Mouse (Mus musculus): ENCODE measurements at regions not wholly inside any gene's neighbourhood (a gene's known extent, or its start where the extent isn't known, plus 50 kb on each side); places are given as distances from the start of the nearest gene placed in this dataset.

DNA sequence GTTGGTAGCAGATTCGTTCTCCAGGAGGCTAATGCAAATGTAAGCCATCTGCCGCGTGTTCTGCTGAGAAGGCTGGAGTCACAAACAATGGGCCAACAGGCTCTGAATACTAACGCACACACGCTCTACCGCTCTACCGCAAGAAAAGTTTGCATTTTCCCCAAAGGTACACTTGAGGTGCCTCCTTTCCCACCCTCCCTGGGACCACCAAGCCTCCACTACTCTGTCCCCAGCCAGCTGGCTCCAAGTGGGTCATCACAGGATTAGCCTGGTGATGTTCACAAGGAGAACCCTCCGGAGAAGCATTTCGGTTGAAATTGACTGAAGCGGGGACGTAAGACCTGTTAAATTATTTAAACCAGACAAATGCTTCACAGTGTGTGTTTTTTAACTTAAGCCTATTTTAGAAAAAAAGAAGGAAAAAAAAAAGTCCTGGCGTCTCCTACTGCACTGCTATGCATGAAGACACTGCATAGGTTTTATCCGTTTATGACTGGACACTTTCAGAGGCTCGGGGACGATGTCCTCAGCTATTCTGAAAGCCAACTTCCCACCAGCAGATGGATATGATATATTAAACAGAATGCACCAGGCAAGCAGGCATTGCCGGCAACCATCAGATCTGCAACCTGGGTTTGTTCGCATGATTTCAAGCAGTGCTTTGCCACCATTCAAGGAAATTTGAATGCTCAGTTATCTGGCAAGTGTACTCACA, 187.8 kb downstream of the Rwdd3 start:
- ATAC-seq (ENCODE audit: extremely low read depth, insufficient number of reproducible peaks, low FRiP score, poor library complexity, severe bottlenecking) (no peak), DNase-seq (ENCODE audit: low spot score) (no peak)
- no peaks in the 10 kb centered on the region for H3K4me1 ChIP-seq (ENCODE audit: insufficient read depth, low read depth, low read length)
- H3K4me3 ChIP-seq (ENCODE audit: low read depth, low read length): no peak overlapping the region
- TF ChIP-seq TAL1 (conservative IDR thresholded peaks at IDR 0.05; ENCODE audit: low read depth, low read length) (no peak), POLR2AphosphoS5 (IDR thresholded peaks at IDR 0.05; ENCODE audit: insufficient replicate concordance, low read depth, low read length) (no peak), CTCF (IDR thresholded peaks at IDR 0.05; ENCODE audit: low read depth, low read length) (no peak), GATA1 (IDR thresholded peaks at IDR 0.05; ENCODE audit: borderline replicate concordance, low read length) (no peak), GATA2 (IDR thresholded peaks at IDR 0.05; ENCODE audit: borderline replicate concordance, low read depth, low read length) (no peak)
- no peaks in the 10 kb centered on the region for H3K27me3 ChIP-seq (ENCODE audit: insufficient read depth, low read length)
- H3K9me3 ChIP-seq (replicated peaks): peaks cover 7% of the 10 kb centered on the region; the same call in 1 of the 2 replicates
- no peaks in the 10 kb centered on the region for H3K36me3 ChIP-seq (replicated peaks)

DNA sequence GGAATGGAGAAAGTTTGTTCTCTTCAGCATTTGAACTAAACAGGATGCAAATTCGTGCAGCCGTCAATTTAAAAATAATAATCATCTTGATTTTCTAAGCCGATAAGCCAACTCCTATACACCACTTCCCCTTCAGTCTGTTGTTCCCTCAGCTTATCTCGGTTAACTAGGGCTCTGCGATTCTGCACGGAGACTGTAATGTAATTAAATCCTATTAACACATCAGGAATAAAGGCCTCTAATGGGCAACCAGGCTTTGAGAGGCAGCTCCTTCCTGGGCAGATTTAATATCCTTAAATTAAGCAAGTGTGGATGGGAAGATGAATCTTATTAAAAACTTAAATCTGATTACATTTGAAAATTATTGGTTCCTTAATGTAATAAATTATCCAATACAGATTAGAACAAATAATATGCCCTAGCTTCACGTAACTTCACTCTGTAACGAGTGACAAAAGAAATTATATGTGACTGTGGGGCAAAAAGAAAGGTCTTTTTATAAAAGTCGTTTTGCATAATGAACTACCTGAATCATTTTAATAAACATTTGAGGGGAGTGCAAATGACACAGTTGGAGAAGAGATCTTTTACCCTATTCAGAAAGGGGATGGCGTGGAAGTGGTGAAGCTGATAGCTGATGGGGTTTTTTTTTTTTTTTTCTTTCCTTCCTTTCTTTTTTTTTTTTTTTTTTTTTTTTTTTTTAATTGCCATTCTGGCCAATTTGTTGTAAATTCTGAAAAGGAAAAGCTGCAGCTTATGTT, 188.5 kb downstream of the Rwdd3 start:
- DNase-seq (ENCODE audit: low spot score) (no peak), ATAC-seq (ENCODE audit: extremely low read depth, insufficient number of reproducible peaks, low FRiP score, poor library complexity, severe bottlenecking) (no peak)
- Histone ChIP-seq H3K9me3 (replicated peaks) (peaks cover 7% of the 10 kb centered on the region; the same call in 1 of the 2 replicates), H3K4me1 (ENCODE audit: insufficient read depth, low read depth, low read length) (no peaks in the 10 kb centered on the region), H3K27me3 (ENCODE audit: insufficient read depth, low read length) (no peaks in the 10 kb centered on the region), H3K36me3 (replicated peaks) (no peaks in the 10 kb centered on the region), H3K4me3 (ENCODE audit: low read depth, low read length) (no peak overlapping the region)
- TF ChIP-seq POLR2AphosphoS5 (IDR thresholded peaks at IDR 0.05; ENCODE audit: insufficient replicate concordance, low read depth, low read length) (no peak), TAL1 (conservative IDR thresholded peaks at IDR 0.05; ENCODE audit: low read depth, low read length) (no peak), GATA2 (IDR thresholded peaks at IDR 0.05; ENCODE audit: borderline replicate concordance, low read depth, low read length) (no peak), CTCF (IDR thresholded peaks at IDR 0.05; ENCODE audit: low read depth, low read length) (no peak), GATA1 (IDR thresholded peaks at IDR 0.05; ENCODE audit: borderline replicate concordance, low read length) (no peak)

DNA sequence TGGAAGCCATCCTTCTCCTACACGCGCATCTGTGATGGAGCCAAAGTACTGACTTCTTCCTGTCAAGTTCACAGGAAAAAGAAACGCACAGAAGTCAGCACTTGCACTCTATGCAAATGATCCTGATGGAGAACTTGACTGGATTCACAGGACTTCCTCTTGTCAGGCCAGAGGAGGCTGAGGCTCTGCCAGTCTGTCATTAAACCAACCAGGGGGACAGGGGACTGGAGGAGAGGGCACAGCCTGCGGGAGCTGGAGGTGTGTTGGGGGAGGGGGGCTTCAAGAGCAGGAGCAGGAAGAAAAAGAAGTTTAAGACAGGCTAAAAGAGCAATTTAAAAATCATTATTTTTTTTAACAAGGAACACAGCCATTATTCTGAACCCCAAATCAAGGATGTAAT, 189.3 kb downstream of the Rwdd3 start:
- no peak for ATAC-seq (ENCODE audit: extremely low read depth, insufficient number of reproducible peaks, low FRiP score, poor library complexity, severe bottlenecking)
- TF ChIP-seq GATA1 (IDR thresholded peaks at IDR 0.05; ENCODE audit: borderline replicate concordance, low read length): no peak
- no peak for TF ChIP-seq CTCF (IDR thresholded peaks at IDR 0.05; ENCODE audit: low read depth, low read length)
- TF ChIP-seq TAL1 (conservative IDR thresholded peaks at IDR 0.05; ENCODE audit: low read depth, low read length): no peak

DNA sequence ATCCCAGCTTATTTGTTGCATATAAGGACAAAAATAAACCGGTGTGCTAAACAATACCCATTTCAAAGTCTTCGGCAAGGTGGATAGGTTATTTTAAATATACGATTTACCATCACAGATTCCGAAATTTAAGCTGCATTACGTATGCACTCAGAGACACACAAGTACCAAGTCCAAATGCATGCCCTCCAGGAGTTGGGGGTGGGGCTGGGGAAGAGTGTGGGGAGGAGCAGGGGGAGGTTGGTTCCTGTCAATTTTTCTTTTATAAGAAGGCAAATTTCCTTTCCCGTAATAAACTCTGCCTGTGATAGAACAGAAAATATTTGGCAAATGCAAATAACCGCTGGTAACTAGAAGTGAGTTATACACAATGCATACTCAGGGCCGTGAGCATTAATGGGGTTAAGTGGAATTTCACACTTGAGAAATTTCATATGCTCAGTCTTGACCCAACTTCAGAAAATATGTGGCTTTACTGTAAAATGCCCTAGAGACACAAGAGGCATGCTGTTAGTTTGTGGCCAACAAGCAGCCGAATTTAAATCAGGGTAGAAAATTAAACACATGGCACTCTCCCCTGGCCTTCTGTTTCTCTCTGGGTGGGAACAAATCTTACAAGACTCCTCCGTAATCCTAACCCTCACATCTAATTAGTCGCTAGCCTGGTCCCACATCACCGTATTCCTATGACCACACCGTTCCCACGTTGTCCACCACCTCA, 200.6 kb downstream of the Rwdd3 start:
- no peak for DNase-seq (ENCODE audit: low spot score)
- H3K4me3 ChIP-seq (ENCODE audit: low read depth, low read length): no peak overlapping the region
- ATAC-seq (ENCODE audit: extremely low read depth, insufficient number of reproducible peaks, low FRiP score, poor library complexity, severe bottlenecking): no peak
- no peaks in the 10 kb centered on the region for H3K27me3 ChIP-seq (ENCODE audit: insufficient read depth, low read length)
- no peaks in the 10 kb centered on the region for H3K9me3 ChIP-seq (replicated peaks)
- TF ChIP-seq CTCF (IDR thresholded peaks at IDR 0.05; ENCODE audit: low read depth, low read length) (no peak), POLR2AphosphoS5 (IDR thresholded peaks at IDR 0.05; ENCODE audit: insufficient replicate concordance, low read depth, low read length) (no peak), GATA1 (IDR thresholded peaks at IDR 0.05; ENCODE audit: borderline replicate concordance, low read length) (no peak), GATA2 (IDR thresholded peaks at IDR 0.05; ENCODE audit: borderline replicate concordance, low read depth, low read length) (no peak), TAL1 (conservative IDR thresholded peaks at IDR 0.05; ENCODE audit: low read depth, low read length) (no peak)
- no peaks in the 10 kb centered on the region for H3K4me1 ChIP-seq (ENCODE audit: insufficient read depth, low read depth, low read length)
- no peaks in the 10 kb centered on the region for H3K36me3 ChIP-seq (replicated peaks)

More for the DNA sequence above, 189.3 kb downstream of the Rwdd3 start:
- no peaks in the 10 kb centered on the region for H3K27me3 ChIP-seq (ENCODE audit: insufficient read depth, low read length)
- no peak overlapping the region for H3K4me3 ChIP-seq (ENCODE audit: low read depth, low read length)
- H3K4me1 ChIP-seq (ENCODE audit: insufficient read depth, low read depth, low read length): no peaks in the 10 kb centered on the region
- peaks cover 7% of the 10 kb centered on the region; the same call in 1 of the 2 replicates for H3K9me3 ChIP-seq (replicated peaks)
- H3K36me3 ChIP-seq (replicated peaks): no peaks in the 10 kb centered on the region
- no peak for DNase-seq (ENCODE audit: low spot score)

DNA sequence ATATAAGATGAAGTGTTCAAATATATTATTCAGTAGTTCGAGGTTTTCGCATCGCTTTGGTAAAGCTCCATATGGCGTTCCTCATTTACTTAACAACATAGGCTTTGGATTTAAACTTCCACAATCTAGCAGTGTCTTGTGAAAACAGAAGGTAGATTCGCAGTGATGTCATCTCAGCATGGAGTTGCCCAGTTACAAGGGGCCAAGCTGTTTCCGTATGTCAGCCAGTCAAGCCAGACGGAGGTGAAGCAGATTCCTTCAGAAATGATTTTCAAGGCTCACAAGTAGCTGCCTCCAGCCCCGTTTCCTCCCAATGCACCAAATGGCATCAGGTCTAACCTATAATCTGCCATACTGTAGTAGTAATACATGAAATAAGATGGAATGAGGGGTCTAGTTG, 224.6 kb downstream of the Rwdd3 start:
- DNase-seq (ENCODE audit: low spot score) (no peak), ATAC-seq (ENCODE audit: extremely low read depth, insufficient number of reproducible peaks, low FRiP score, poor library complexity, severe bottlenecking) (no peak)
- H3K9me3 ChIP-seq (replicated peaks): 0 out of 2 replicates have a peak, but pooled peaks cover 4% of the 10 kb centered on the region
- H3K36me3 ChIP-seq (replicated peaks): no peaks in the 10 kb centered on the region
- no peaks in the 10 kb centered on the region for H3K4me1 ChIP-seq (ENCODE audit: insufficient read depth, low read depth, low read length)
- no peaks in the 10 kb centered on the region for H3K27me3 ChIP-seq (ENCODE audit: insufficient read depth, low read length)
- H3K4me3 ChIP-seq (ENCODE audit: low read depth, low read length): no peak overlapping the region
- TF ChIP-seq POLR2AphosphoS5 (IDR thresholded peaks at IDR 0.05; ENCODE audit: insufficient replicate concordance, low read depth, low read length): no peak
- no peak for TF ChIP-seq CTCF (IDR thresholded peaks at IDR 0.05; ENCODE audit: low read depth, low read length)
- no peak for TF ChIP-seq TAL1 (conservative IDR thresholded peaks at IDR 0.05; ENCODE audit: low read depth, low read length)
- no peak for TF ChIP-seq GATA2 (IDR thresholded peaks at IDR 0.05; ENCODE audit: borderline replicate concordance, low read depth, low read length)
- TF ChIP-seq GATA1 (IDR thresholded peaks at IDR 0.05; ENCODE audit: borderline replicate concordance, low read length): no peak

DNA sequence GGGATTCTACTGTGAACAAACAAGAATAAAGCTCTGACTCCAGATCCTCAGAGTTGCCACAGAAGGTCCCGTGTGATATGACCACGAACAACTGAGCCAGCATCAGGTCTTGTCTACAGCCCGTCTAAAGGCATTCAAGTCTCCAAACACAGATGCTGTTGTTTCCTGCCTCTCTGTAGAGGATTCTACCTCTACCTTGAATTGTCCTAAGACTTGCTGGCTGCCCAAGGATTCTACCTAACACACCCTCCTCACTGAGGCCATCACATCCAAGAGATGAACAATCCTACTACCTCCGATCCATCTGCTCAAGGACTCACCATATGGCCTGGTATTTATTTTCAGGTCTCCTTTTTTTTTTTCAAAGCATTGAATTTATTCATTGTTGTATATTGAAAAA, 237.1 kb downstream of the Rwdd3 start:
- no peaks in the 10 kb centered on the region for H3K27me3 ChIP-seq (ENCODE audit: insufficient read depth, low read length)
- H3K4me3 ChIP-seq (ENCODE audit: low read depth, low read length): no peak overlapping the region
- DNase-seq (ENCODE audit: low spot score): no peak
- ATAC-seq (ENCODE audit: extremely low read depth, insufficient number of reproducible peaks, low FRiP score, poor library complexity, severe bottlenecking): no peak
- TF ChIP-seq POLR2AphosphoS5 (IDR thresholded peaks at IDR 0.05; ENCODE audit: insufficient replicate concordance, low read depth, low read length) (no peak), CTCF (IDR thresholded peaks at IDR 0.05; ENCODE audit: low read depth, low read length) (no peak), TAL1 (conservative IDR thresholded peaks at IDR 0.05; ENCODE audit: low read depth, low read length) (no peak), GATA1 (IDR thresholded peaks at IDR 0.05; ENCODE audit: borderline replicate concordance, low read length) (no peak), GATA2 (IDR thresholded peaks at IDR 0.05; ENCODE audit: borderline replicate concordance, low read depth, low read length) (no peak)
- no peaks in the 10 kb centered on the region for H3K36me3 ChIP-seq (replicated peaks)
- H3K9me3 ChIP-seq (replicated peaks): 0 out of 2 replicates have a peak, but pooled peaks cover 3% of the 10 kb centered on the region
- no peaks in the 10 kb centered on the region for H3K4me1 ChIP-seq (ENCODE audit: insufficient read depth, low read depth, low read length)
